Mouse (Mus musculus) C2C12 (cell line): ENCODE results near the gene Olfr401.

Experiments used
- CEBPB ChIP-seq: IDR thresholded peaks from one replicate; pipeline ENCODE4 v1.6.1; 2011; ENCODE audit warnings: low read depth, mild to moderate bottlenecking, control low read depth, moderate library complexity
- CTCF ChIP-seq: IDR thresholded peaks from one replicate; pipeline ENCODE4 v1.5.1; 2011; ENCODE audit not compliant: control insufficient read depth, insufficient read depth, insufficient read length
- USF1 ChIP-seq: IDR thresholded peaks from one replicate; pipeline ENCODE4 v1.6.1; 2011; ENCODE audit warnings: low read depth, mild to moderate bottlenecking, control low read depth, moderate library complexity

DNA sequence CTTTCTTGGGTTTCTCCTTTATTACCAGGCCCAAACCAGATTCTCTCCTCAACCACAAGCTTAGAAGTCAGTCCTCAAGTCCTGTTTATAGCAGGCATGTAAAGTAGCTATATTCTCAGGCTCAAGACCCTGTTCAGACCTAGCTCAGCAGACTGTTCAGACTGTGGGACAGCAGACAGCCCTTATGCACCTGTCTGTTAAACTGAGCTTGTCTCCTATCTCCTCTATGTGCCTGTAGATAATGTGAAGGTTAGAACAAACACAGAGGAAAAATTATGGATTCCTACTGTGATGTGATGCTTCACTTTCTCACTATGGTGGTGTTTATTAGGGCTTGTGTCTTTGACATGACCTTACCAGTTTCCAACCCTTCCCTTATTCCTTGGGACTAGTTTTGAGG lies at the start of gene Olfr401:
- TF ChIP-seq CTCF (no peak), CEBPB (no peak), USF1 (no peak)
